Mouse (Mus musculus) hindbrain, postnatal 0 days (tissue): ENCODE results near the gene Alkbh7. TPM values are rescaled to one million over a fixed set of nuclear protein-coding genes. Genes with fewer than 3 reads are reported as not detected.

Experiments used
- ATAC-seq: fragments of 200-750 bp; cut with Nextera tagmentation; 2 replicates; pipeline ENCODE4 v1.8.0; 2017; ENCODE audit warnings: mild to moderate bottlenecking, moderate TSS enrichment, moderate library complexity
- DNase-seq: peaks from one replicate; pipeline ENCODE4 v3.0.0-alpha.2; 2015; ENCODE audit warnings: low spot score
- H3K27ac ChIP-seq: fragments of 300-500 bp; sonication (generic); 2 replicates; pipeline ENCODE4 v1.5.1; 2014; ENCODE audit warnings: mild to moderate bottlenecking
- H3K27me3 ChIP-seq: fragments of 300-500 bp; sonication (generic); 2 replicates; pipeline ENCODE4 v1.6.1; 2014; ENCODE audit warnings: low read length, mixed read lengths; ENCODE audit not compliant: insufficient read depth
- H3K36me3 ChIP-seq: fragments of 300-500 bp; sonication (generic); 2 replicates; pipeline ENCODE4 v1.6.1; 2014; ENCODE audit warnings: low read length, mixed read lengths; ENCODE audit not compliant: insufficient read depth
- H3K4me1 ChIP-seq: fragments of 300-500 bp; sonication (generic); 2 replicates; pipeline ENCODE4 v1.6.1; 2014; ENCODE audit warnings: antibody characterized with exemption, low read length, mixed read lengths; ENCODE audit not compliant: insufficient read depth
- H3K4me2 ChIP-seq: fragments of 300-500 bp; sonication (generic); 2 replicates; pipeline ENCODE4 v1.6.1; 2014; ENCODE audit warnings: low read depth, mild to moderate bottlenecking, low read length, moderate library complexity, mixed read lengths
- H3K4me3 ChIP-seq: fragments of 300-500 bp; sonication (generic); 2 replicates; pipeline ENCODE4 v1.5.1; 2014; ENCODE audit warnings: low read length
- H3K9ac ChIP-seq: fragments of 300-500 bp; sonication (generic); replicated peaks from 2 replicates; pipeline ENCODE4 v1.6.1; 2014; ENCODE audit warnings: mild to moderate bottlenecking, low read length, moderate library complexity, mixed read lengths
- H3K9me3 ChIP-seq: fragments of 300-500 bp; sonication (generic); 2 replicates; pipeline ENCODE4 v1.6.1; 2016; ENCODE audit warnings: low read length, mixed read lengths
- CTCF ChIP-seq: IDR thresholded peaks from 2 replicates; pipeline ENCODE4 v1.5.1; 2016; ENCODE audit warnings: antibody characterized with exemption, control low read depth, low read depth
- WGBS: fragments of 180-500 bp; shearing (Covaris S2); extraction: QIAGEN DNeasy Blood & Tissue Kit; methylation state at CpG from one replicate; pipeline ENCODE4 v1.1.7; 2014; 5-methylcytosine and 5-hydroxymethylcytosine counted together
- polyA plus RNA-seq: library from polyadenylated mRNA; unstranded; fragments of >200 nt; fragmentation: Nextera tagmentation; extraction: Ambion mirVana; gene quantifications from 2 replicates; pipeline ENCODE4 v1.2.1, GENCODE M21; 2015
- total RNA-seq: library from RNA; depleted of rRNA; stranded (reverse); fragments of >200 nt; gene quantifications from 2 replicates; pipeline ENCODE4 v1.2.3, GENCODE M21; 2014

Alkbh7 gene
- total and polyA plus RNA-seq, 2 experiments from 2014 or later: 66.0 to 70.3 TPM

- H3K4me1 ChIP-seq: peaks cover 9% of the 10 kb centered on the region; the same call in 1 of the 2 replicates
- no peak overlapping the region for H3K4me3 ChIP-seq
- ATAC-seq (no peak), DNase-seq (peak; percentile 52)
- WGBS: 92% methylated on average over 13 of the region's 13 CpGs
- H3K36me3 ChIP-seq: peaks cover 56% of the 10 kb centered on the region
- no peak overlapping the region for H3K9ac ChIP-seq
- H3K4me2 ChIP-seq: no peak overlapping the region
- TF ChIP-seq CTCF: peak; percentile 60
- no peak overlapping the region for H3K27ac ChIP-seq
- no peaks in the 10 kb centered on the region for H3K9me3 ChIP-seq
- H3K27me3 ChIP-seq: no peaks in the 10 kb centered on the region
These were observed 10.2 kb downstream of the Alkbh7 start for GRCm38 (mm10) chr17:57007137-57007905.

GRCm38 (mm10) chr17:57010911-57011235, 13.7 kb downstream of the Alkbh7 start:
- ATAC-seq: peak; percentile 53
- WGBS: 0% methylated on average over 19 of the region's 19 CpGs
- peaks cover 25% of the 10 kb centered on the region for H3K36me3 ChIP-seq
- H3K4me1 ChIP-seq: peaks cover 12% of the 10 kb centered on the region; the same call in 1 of the 2 replicates
- peak overlapping the region; percentile 85 for H3K4me2 ChIP-seq
- DNase-seq: no peak
- no peak for TF ChIP-seq CTCF
- no peaks in the 10 kb centered on the region for H3K27me3 ChIP-seq
- H3K9me3 ChIP-seq: no peaks in the 10 kb centered on the region
- peak overlapping the region; percentile 74 for H3K9ac ChIP-seq
- peak overlapping the region; percentile 79 for H3K4me3 ChIP-seq
- peak overlapping the region; percentile 79 for H3K27ac ChIP-seq

GRCm38 (mm10) chr17:57011236-57012141, 14.3 kb downstream of the Alkbh7 start, which contains the start of the genes Gtf2f1 and Gm17949:
Gene Gtf2f1, minus strand, starts transcription at chr17:57011288.
Gene Gm17949, plus strand, starts transcription at chr17:57011469.
- Histone ChIP-seq H3K4me2 (peak within 1 kb of the TSS; percentile 85), H3K27me3 (no peaks in the 10 kb centered on the region), H3K9ac (peak within 1 kb of the TSS; percentile 75), H3K9me3 (no peaks in the 10 kb centered on the region), H3K4me1 (peaks cover 12% of the 10 kb centered on the region; the same call in 1 of the 2 replicates), H3K27ac (peak within 1 kb of the TSS; percentile 94), H3K36me3 (peaks cover 19% of the 10 kb centered on the region), H3K4me3 (peak within 1 kb of the TSS; percentile 79)
- WGBS: 1% methylated on average over 51 of the region's 51 CpGs
- ATAC-seq (peak; percentile 94), DNase-seq (peak; percentile 100)
- TF ChIP-seq CTCF: peak; percentile 53

GRCm38 (mm10) chr17:57012245-57012795, 15.2 kb downstream of the Alkbh7 start:
- TF ChIP-seq CTCF: no peak
- Histone ChIP-seq H3K9ac (0 out of 2 replicates have a peak overlapping the region, but pooled peaks have one; percentile 75), H3K9me3 (no peaks in the 10 kb centered on the region), H3K27me3 (no peaks in the 10 kb centered on the region), H3K27ac (peak overlapping the region; percentile 94), H3K36me3 (peaks cover 11% of the 10 kb centered on the region; the same call in 1 of the 2 replicates), H3K4me2 (peak overlapping the region; percentile 81), H3K4me3 (peak overlapping the region; percentile 79; the same call in 1 of the 2 replicates), H3K4me1 (peaks cover 12% of the 10 kb centered on the region; the same call in 1 of the 2 replicates)
- WGBS: 75% methylated on average over 13 of the region's 13 CpGs
- no peak for DNase-seq
- no peak for ATAC-seq

GRCm38 (mm10) chr17:57019693-57020092, 22.6 kb downstream of the Alkbh7 start:
- 90% methylated on average over 2 of the region's 2 CpGs for WGBS
- DNase-seq (no peak), ATAC-seq (no peak)
- H3K27me3 ChIP-seq: no peaks in the 10 kb centered on the region
- H3K4me2 ChIP-seq: no peak overlapping the region
- H3K9me3 ChIP-seq: no peaks in the 10 kb centered on the region
- H3K27ac ChIP-seq: no peak overlapping the region
- no peaks in the 10 kb centered on the region for H3K4me1 ChIP-seq
- H3K4me3 ChIP-seq: no peak overlapping the region
- no peak for TF ChIP-seq CTCF
- peaks cover 32% of the 10 kb centered on the region for H3K36me3 ChIP-seq
- no peak overlapping the region for H3K9ac ChIP-seq

GRCm38 (mm10) chr17:57020960-57021359, 23.8 kb downstream of the Alkbh7 start:
- WGBS: 87% methylated on average over 5 of the region's 5 CpGs
- ATAC-seq: no peak
- H3K9me3 ChIP-seq: no peaks in the 10 kb centered on the region
- no peak overlapping the region for H3K27ac ChIP-seq
- no peak overlapping the region for H3K4me3 ChIP-seq
- peaks cover 45% of the 10 kb centered on the region for H3K36me3 ChIP-seq
- TF ChIP-seq CTCF: no peak
- H3K4me1 ChIP-seq: no peaks in the 10 kb centered on the region
- no peak overlapping the region for H3K9ac ChIP-seq
- H3K27me3 ChIP-seq: no peaks in the 10 kb centered on the region
- DNase-seq: no peak
- no peak overlapping the region for H3K4me2 ChIP-seq
